Mouse (Mus musculus) testis, postnatal 14 days (tissue): ENCODE results near the gene Olfr1135.

Experiments
- DNase-seq: peaks from one replicate; pipeline ENCODE4 v3.0.0; 2021; ENCODE audit warnings: low spot score

Gene Olfr1135

DNA sequence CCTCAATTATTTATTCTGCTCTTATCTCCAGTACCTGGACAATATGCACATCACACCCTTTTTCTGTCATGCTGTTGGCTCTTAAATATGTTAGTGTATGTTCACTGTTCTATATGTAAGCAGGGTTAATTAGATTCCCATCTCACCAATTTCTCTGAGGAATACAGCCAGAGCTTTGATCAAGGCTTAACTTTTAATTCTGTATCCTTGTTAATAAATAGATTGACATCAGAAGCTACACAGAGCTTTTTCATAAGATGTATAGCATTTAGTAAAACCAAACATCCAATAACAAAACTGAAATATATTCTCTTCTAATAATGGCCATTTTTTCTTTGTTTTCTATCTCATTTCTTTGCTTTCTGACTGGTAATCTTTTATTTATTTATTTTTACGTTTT, at the start of gene Olfr1135:
Gene Olfr1135 (minus strand): TSS at position 101 of the 400 bp plus-strand sequence.
- DNase-seq: no peak

- DNase-seq: no peak
Measured at GRCm38 (mm10) chr2:87713079-87713478, 39.6 kb upstream of the Olfr1135 start, which contains the start of gene Olfr1137. TSS of gene Olfr1137 (minus strand) at chr2:87713179.

DNA sequence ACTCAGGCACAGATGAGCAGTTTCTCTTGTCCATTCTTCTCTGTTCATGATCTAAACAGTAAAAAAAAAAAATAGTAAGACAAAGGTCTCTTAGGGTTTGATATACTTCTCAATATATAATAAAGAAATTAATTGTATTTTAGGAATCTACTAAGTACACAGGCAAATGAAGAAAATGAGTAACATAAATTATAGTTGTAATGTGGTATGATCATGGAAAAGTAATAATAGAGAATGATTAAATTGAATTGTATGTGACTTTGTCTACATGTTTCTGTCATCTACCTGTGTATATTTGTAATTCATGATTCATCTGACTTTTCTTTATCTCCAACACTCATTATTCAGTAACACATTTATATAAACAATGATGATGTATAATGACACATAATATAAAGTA, 20.4 kb upstream of the Olfr1135 start, which contains the start of gene Olfr1136:
Gene Olfr1136 (minus strand): TSS at position 101 of the 400 bp plus-strand sequence.
- DNase-seq: no peak

DNA sequence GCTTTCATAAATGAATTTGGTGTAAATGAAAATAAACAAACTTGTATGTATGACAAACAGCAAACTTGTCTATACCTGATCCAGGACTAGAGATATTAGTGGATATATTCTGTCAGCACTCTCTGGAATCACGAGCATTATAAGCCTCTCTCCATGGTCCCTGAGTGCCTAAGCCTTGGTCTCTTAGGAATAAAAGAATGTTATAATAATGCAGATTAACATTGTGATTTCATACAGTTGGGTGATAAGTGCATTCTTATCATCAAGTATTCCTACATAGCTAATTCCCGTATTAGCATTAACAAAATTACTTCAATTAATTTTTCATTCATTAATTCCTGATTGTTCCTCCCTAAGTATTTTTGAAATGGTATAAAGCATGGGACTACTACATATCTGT, 15.1 kb downstream of the Olfr1135 start, which contains the start of gene Olfr1134:
Gene Olfr1134 (minus strand): TSS at position 101 of the 400 bp plus-strand sequence.
- DNase-seq: no peak

- no peak for DNase-seq
Measured at GRCm38 (mm10) chr2:87647274-87647673, 26.2 kb downstream of the Olfr1135 start, which contains the start of gene Olfr1133. TSS of gene Olfr1133 (minus strand) at chr2:87647374.

DNA sequence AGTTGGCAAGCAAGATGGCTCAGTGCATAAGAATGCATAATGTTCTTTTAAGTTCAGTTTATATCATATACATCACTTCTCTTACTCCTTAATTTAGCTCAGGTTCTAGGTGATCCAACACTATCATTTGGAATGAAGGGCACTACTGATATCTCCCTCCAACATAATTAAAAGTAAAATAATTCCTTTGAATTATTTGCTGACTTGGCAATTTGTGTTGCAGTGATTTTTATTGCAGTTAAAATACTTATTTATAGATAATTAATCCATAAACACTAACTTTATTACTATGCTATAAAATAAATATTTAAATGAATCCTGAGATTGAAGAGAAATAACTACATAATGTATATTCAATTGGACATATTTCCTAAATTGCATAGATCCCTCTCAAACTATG, 31.0 kb downstream of the Olfr1135 start:
- DNase-seq: no peak

GRCm38 (mm10) chr2:87637435-87637834, 36.0 kb downstream of the Olfr1135 start, which contains the start of gene Olfr1132:
TSS of gene Olfr1132 (minus strand) at chr2:87637535.
- DNase-seq: no peak

GRCm38 (mm10) chr2:87626804-87627203, 46.7 kb downstream of the Olfr1135 start, which contains the start of gene Olfr1131:
TSS of gene Olfr1131 (plus strand) at chr2:87627104.
- no peak for DNase-seq
